Mouse (Mus musculus) heart, postnatal 25 days (tissue): ENCODE results near the gene Ccdc158. TPM values are rescaled to one million over a fixed set of nuclear protein-coding genes. Genes with fewer than 3 reads are reported as not detected.

ENCODE experiments used
- DNase-seq: peaks from one replicate; pipeline ENCODE4 v3.0.0; 2022; ENCODE audit warnings: low spot score
- intact Hi-C: fragments of 180-260 bp; cut with DNase I; formaldehyde crosslinking; loops from one replicate; pipeline ENCODE4 v1.15.1; 2025
- total RNA-seq, 2 experiments: library from RNA; stranded (reverse); gene quantifications; 2 replicates each; pipeline ENCODE4 v1.2.3; 2021

Ccdc158 gene
- total RNA-seq, 2 experiments from 2014 or later = not detected

GRCm38 (mm10) chr5:92604452-92605247 is 70.4 kb downstream of the Ccdc158 start:
- no peak for DNase-seq
- intact Hi-C loops = no loop called here

- intact Hi-C loops = no loop called here
- peak; percentile 9 for DNase-seq
These were observed 72.1 kb downstream of the Ccdc158 start, which contains the start of gene Stbd1 for GRCm38 (mm10) chr5:92602691-92603690. TSS of gene Stbd1 (plus strand) at chr5:92603041.

DNA sequence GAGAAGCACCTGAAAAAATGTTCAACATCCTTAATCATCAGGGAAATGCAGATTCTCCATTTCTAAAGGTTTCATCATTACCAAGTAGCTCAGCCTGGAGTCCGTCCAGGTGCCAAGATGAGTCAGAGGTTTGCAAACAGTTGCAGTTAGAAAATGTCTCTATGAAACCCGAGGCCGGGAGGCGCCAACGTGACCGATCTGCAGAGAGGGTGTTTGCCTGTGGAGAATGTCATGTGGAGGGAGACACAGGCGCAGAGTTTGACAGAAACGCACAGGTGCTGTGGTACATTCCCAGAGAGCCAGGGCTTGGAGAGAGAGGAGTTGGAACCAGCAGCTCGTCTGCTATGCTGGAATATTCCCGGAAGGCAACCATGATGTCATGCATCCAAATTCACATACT is 76.0 kb downstream of the Ccdc158 start:
- intact Hi-C loops = no loop called here
- no peak for DNase-seq

DNA sequence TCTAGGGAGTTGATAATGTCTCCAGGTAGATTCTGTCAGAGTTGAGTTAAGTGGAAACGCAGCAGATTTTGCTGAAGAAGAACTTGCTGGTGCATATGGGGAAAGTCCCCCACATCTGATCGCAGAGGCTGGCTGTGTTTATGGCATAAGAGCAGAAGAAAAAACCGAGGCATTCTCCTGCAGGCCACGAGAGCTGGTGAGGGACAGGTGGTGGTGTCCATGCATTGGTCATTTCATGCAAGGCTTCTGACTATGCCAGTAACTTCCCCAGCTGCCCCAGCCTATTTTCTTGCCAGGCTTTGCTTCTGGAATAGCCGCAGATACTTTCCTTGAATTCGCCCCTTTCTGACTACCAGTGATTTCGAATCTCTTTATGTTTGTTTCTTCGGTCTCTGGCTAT is 78.2 kb downstream of the Ccdc158 start:
- DNase-seq = no peak
- intact Hi-C loops = no loop called here

DNA sequence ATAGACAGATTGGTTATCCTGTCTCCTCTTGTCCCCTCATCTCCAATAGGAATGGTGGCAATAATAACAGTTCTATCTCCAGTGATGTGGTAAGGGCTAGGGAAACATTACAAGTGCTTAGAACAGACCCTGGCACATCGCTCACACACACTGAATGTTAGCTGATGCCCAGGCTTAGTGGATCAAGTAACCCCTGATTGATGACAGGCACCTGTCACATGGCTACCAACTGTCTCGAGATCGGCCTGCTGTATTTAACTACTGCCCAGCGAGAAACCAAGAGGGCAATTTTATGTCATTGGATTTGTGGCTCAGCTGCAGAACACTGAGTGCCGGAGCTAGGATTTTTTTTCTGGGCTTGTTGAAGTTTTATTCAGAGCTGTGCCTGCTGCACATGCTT is 80.0 kb downstream of the Ccdc158 start:
- no peak for DNase-seq
- intact Hi-C loops = no loop called here

DNA sequence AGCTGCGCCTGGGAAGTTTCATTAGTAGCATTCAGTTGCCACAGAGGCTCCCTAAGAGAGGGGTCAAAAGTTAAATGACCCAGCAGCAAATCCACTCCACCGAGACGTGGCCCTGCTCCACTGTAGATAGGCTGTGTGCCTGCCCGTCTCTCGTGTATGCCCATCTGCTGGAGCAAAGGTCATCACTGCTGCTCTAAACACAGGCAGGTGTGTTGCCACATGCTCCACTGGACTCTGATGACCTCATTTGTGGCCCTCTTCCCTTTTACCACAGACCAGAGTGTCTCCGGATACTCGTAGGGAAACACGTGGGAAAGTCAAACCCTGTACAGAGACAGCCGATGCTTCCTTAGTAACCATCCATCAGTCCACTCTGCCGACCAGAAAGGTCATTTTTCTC is 89.1 kb downstream of the Ccdc158 start:
- intact Hi-C loops = no loop called here
- DNase-seq = no peak

GRCm38 (mm10) chr5:92579559-92579958 is 95.5 kb downstream of the Ccdc158 start:
- intact Hi-C loops = no loop called here
- no peak for DNase-seq

- DNase-seq = no peak
- intact Hi-C loops = loop anchor here (5.0 kb wide), 1 partner anchor 44 kb away; no protein-coding TSS in a partner anchor
These were observed 103.8 kb downstream of the Ccdc158 start for GRCm38 (mm10) chr5:92571232-92571631.

GRCm38 (mm10) chr5:92562002-92562401 is 113.1 kb downstream of the Ccdc158 start:
- intact Hi-C loops = no loop called here
- no peak for DNase-seq

DNA sequence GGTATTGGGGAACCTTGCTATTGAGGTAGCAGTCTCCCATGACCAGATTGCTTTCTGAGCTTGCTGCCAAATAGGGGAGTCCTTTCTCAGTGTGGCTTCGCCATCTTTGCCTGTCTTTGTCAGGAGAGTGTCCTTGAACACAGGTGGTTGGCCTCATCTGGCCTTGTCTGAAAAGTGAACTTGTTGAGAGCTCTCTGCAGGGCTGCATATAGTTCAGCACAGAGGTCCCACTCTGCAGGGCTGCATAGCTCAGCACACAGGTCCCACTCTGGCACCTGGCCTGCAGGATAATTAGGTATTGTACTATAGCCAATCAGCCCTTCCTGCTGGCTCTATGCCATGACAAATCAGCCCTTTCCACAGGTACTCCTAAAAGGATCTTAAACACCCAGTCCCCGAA is 114.9 kb downstream of the Ccdc158 start:
- intact Hi-C loops = no loop called here
- no peak for DNase-seq

Other genes with a start within 250 kb of the Ccdc158 start
- gene Nup54, start 240.1 kb downstream of the Ccdc158 start, total RNA-seq = 10 to 100 TPM; 16.5 to 17.0 TPM
- 10 to 100 TPM; 70.5 to 74.6 TPM for gene Scarb2, start 168.4 kb downstream of the Ccdc158 start, total RNA-seq
- gene Fam47e, start 120.2 kb downstream of the Ccdc158 start, total RNA-seq = not detected
- 1 to 10 TPM; 1.2 to 1.5 TPM for gene Stbd1, start 72.2 kb downstream of the Ccdc158 start, total RNA-seq
- gene Shroom3, start 8.2 kb upstream of the Ccdc158 start, total RNA-seq = 10 to 100 TPM; 32.7 to 33.9 TPM